Mouse (Mus musculus): ENCODE results near the gene Mtmr4.

GRCm38 (mm10) chr11:87574520-87575180, 17.3 kb upstream of the Mtmr4 start:
- TF ChIP-seq CTCF (IDR thresholded peaks at IDR 0.05; ENCODE audit: low read depth), result no peak
- no peak for TF ChIP-seq EP300 (IDR thresholded peaks at IDR 0.05; ENCODE audit: low read depth)

Data from liver, postnatal 0 days (tissue).